Mouse (Mus musculus) testis, adult 2 months (tissue): ENCODE measurements around the gene Obscn.

ENCODE experiments used
- CTCF ChIP-seq: fragments of 200-500 bp; IDR thresholded peaks from 2 replicates; pipeline ENCODE4 v1.5.1; 2012; ENCODE audit warnings: low read depth, mild to moderate bottlenecking, inconsistent platforms, low read length, moderate library complexity; ENCODE audit not compliant: control insufficient read depth, insufficient read depth, insufficient replicate concordance
- POLR2A ChIP-seq: fragments of 200-500 bp; IDR thresholded peaks from 2 replicates; pipeline ENCODE4 v1.6.1; 2012; ENCODE audit warnings: low read depth, mild to moderate bottlenecking, inconsistent platforms, low read length, moderate library complexity; ENCODE audit not compliant: control insufficient read depth

GRCm38 (mm10) chr11:59029003-59029402 lies 107.2 kb downstream of the Obscn start:
- TF ChIP-seq CTCF (no peak), POLR2A (no peak)
